Mouse (Mus musculus) ovary, adult 18-20 months (tissue): Measurements from ENCODE around the gene Mab21l1.

Source experiments
- DNase-seq: peaks from one replicate; pipeline ENCODE4 v3.0.0; 2022; ENCODE audit warnings: low spot score, mixed read lengths

The Mab21l1 gene

DNA sequence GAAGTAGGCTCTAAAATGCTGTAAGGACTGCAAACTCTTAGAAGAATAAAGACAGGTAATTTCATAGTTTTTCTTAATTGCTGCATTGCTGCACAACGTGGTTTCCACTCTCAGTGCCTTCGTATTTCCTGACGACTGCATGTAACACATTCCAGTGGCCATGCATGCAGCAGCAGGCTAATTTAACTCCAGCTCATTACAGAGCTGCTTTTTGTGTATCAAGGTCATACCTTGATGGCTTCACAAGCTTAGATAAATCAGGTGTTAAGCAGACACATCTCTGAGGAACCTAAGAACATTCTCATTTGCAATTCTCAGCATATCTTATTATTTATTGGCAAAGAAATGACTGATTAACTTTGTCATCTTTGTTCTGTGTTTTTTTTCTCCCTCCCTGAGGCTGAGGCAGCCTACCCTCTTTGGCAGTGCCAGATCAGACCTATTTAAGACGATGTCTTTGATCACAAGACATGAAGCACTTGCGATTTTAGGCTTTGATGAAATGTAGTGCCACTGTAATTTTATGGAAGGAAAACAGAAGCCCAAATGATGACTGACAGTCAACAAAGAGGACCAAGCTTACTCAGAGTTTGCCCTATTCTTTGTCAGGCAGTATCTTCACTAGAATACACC lies 32.8 kb downstream of the Mab21l1 start:
- DNase-seq: no peak

DNA sequence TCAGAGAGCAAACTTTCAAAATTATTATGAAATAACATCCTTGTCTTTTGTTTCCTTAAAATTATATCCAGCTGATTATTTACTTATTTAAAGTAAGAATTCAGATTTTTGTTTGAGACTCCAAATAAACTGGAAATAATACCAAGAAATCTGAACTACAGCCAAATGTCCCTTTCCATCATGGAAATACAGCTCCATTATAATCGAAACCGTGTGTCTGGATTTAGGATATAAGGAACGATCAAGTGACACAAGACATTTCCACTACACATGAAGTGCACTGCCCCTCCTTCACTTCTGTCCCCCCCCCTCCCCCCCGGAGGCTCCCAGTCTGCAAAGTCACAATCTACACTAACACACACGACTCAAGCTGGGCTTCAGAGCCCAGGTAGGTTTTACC lies 33.8 kb downstream of the Mab21l1 start:
- DNase-seq: no peak

- DNase-seq: no peak
Measured at GRCm38 (mm10) chr3:55816638-55817375, 34.5 kb downstream of the Mab21l1 start.

DNA sequence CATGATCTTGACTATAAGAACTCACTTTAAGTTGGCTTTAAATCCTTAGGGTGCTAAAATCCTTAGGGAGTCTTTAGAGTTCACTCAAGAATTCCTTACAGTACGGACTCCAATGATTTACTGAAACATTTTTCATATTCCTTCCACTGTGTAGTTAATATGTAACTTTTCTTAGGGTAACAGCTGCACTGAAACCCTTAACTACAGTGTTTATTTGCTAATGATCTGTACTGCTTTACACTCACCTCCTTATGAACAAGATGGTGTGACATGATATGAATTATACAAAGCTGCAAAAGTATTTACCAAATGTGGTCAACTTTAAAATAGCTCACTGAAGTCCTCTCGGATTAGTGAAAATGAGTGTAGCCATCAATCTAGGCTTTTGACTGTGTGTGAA lies 35.8 kb downstream of the Mab21l1 start:
- DNase-seq: no peak

- no peak for DNase-seq
Measured at GRCm38 (mm10) chr3:55819598-55819997, 37.3 kb downstream of the Mab21l1 start.

DNA sequence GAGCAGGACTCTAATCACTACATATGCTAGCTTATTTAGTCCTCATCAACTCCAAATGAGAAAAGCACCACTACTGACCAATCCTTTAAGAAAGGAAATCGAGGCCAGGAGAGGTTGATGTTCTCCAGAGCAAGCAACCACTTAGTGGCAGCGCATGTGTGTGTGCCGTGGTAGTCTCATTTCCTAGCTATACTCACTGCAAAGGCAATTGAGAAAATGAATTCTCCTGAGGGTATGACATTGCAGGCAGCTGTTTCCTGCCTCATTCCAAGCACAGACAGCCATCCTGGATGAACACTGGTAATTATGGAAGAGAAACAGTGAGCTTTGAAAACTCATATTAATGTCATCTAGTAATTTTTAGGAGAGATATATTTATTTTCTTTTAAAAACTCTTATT lies 42.6 kb downstream of the Mab21l1 start:
- DNase-seq: no peak

- DNase-seq: no peak
Measured at GRCm38 (mm10) chr3:55828481-55829256, 46.4 kb downstream of the Mab21l1 start.

- no peak for DNase-seq
Measured at GRCm38 (mm10) chr3:55830226-55830625, 47.9 kb downstream of the Mab21l1 start.
